Mouse (Mus musculus) small intestine, adult 2 months (tissue): ENCODE measurements around the gene Pik3c2g.

Experiments used
- CTCF ChIP-seq: fragments of 200-500 bp; IDR thresholded peaks from 2 replicates; pipeline ENCODE4 v1.5.1; 2012; ENCODE audit warnings: low read depth, mild to moderate bottlenecking, control low read depth, inconsistent platforms, low read length, moderate library complexity, mixed read lengths; ENCODE audit not compliant: insufficient replicate concordance, insufficient read length; ENCODE audit errors: extremely low read depth
- POLR2A ChIP-seq: fragments of 200-500 bp; IDR thresholded peaks from 2 replicates; pipeline ENCODE4 v1.6.1; 2012; ENCODE audit warnings: low read depth, mild to moderate bottlenecking, control low read depth, inconsistent platforms, low read length, moderate library complexity

DNA sequence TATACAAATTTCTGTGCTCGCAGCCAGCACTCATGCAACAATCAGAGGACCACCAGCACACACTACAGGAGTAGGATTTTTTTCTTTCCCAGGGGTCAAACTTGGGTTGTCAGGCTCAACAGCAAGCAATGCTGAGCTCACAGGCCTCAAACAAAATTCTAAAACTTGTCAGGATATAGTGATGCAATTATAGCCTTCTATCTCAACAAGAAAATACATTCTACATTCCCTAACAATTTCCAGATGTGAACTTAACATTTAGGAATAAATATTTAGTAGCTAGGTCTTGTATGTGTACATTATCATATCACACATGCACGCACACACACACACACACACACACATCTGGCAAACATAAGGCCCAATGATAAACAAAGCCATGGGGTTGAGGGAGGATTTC is 308.6 kb downstream of the Pik3c2g start:
- TF ChIP-seq POLR2A (no peak), CTCF (no peak)
